Mouse (Mus musculus): ENCODE measurements around the gene Tnip1. TPM values are rescaled to one million over a fixed set of nuclear protein-coding genes. Genes with fewer than 3 reads are reported as not detected.

Gene Tnip1
- polyA plus RNA-seq, 1 experiment from 2014 or later = 11.4 TPM

DNA sequence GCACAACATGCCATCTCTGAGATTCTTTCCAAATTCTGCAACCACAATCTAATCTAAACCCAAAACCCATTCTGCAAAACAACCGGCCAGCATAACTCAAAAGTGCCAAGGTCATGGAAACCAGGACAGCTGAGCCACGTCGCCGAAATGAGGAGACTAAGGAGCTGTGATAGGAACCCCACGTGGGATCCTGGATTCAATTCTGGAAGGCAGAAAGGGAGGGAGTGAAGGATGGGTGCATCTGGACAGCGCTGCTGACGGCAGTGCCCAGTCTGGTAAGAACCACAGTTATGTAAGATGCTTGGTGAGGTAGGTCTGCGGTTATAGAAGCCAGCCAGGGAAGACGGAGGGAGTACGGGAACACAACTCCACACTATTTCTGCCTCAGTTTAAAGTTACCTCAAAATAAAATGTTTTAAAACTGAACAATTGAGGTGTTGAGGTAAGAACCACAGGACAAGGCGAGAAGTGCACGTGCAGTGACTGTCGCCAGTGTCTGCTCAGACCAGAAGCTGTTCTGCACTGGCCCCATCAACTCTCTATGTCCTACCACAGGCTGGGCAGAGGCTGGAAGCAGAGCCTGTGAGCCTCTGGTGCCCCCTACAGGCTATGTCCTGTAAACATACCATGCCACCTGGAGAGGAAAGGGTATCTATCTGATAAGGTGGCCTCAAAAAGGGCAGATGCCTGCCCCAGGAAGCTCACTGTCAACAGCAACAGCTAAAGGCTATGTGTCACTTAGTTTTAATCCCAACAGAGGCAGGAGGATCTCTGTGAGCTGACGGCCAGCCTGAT, 35.2 kb downstream of the Tnip1 start:
- Histone ChIP-seq H3K9ac (ENCODE audit: low read depth, low read length) (no peak overlapping the region), H3K27ac (ENCODE audit: low read depth, low read length) (no peak overlapping the region), H3K4me3 (ENCODE audit: low read depth, low read length) (no peak overlapping the region), H3K27me3 (replicated peaks; ENCODE audit: control insufficient read depth, insufficient read depth, low read length) (no peaks in the 10 kb centered on the region), H3K9me3 (ENCODE audit: control insufficient read depth, low read length) (no peaks in the 10 kb centered on the region), H3K4me1 (replicated peaks; ENCODE audit: control insufficient read depth, insufficient read depth, low read length) (0 out of 2 replicates have a peak, but pooled peaks cover 4% of the 10 kb centered on the region), H3K4me2 (no peak overlapping the region), H3K36me3 (ENCODE audit: control insufficient read depth, insufficient read depth, low read length) (peaks cover 12% of the 10 kb centered on the region; the same call in 1 of the 2 replicates)
- 84% methylated on average over 14 of the region's 14 CpGs for WGBS
- peak; percentile 57; the same call in 1 of the 2 replicates for ATAC-seq (replicated peaks; ENCODE audit: low FRiP score)
- no peak for DNase-seq (ENCODE audit: low spot score)

DNA sequence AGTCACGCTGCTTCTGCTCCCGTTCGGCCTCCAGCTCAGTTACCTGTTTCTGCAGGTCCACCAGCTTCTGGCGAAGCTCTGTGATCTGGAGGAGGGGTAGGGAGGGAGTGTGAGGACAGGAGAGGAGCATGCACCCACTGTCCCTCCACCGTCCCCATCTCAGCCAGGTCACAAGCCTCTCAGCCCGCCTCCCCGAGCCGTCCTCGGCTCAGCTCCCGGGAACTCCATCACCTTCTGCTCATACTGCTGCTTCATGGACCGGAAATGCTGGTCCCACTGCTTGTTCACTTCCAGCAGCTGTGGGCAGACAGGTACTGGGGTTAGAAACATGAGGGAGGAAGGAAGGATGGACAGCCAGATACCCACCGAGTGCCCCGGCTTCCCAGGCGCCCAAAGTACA, 38.6 kb downstream of the Tnip1 start:
- WGBS = 85% methylated on average over 14 of the region's 14 CpGs
- 0 out of 2 replicates have a peak, but pooled peaks cover 4% of the 10 kb centered on the region for H3K4me1 ChIP-seq (replicated peaks; ENCODE audit: control insufficient read depth, insufficient read depth, low read length)
- H3K9me3 ChIP-seq (ENCODE audit: control insufficient read depth, low read length) = no peaks in the 10 kb centered on the region
- no peak overlapping the region for H3K4me2 ChIP-seq
- ATAC-seq (replicated peaks; ENCODE audit: low FRiP score) = no peak
- H3K9ac ChIP-seq (ENCODE audit: low read depth, low read length) = no peak overlapping the region
- no peak overlapping the region for H3K4me3 ChIP-seq (ENCODE audit: low read depth, low read length)
- no peak overlapping the region for H3K27ac ChIP-seq (ENCODE audit: low read depth, low read length)
- peaks cover 8% of the 10 kb centered on the region; the same call in 1 of the 2 replicates for H3K36me3 ChIP-seq (ENCODE audit: control insufficient read depth, insufficient read depth, low read length)
- DNase-seq (ENCODE audit: low spot score) = no peak
- no peaks in the 10 kb centered on the region for H3K27me3 ChIP-seq (replicated peaks; ENCODE audit: control insufficient read depth, insufficient read depth, low read length)

DNA sequence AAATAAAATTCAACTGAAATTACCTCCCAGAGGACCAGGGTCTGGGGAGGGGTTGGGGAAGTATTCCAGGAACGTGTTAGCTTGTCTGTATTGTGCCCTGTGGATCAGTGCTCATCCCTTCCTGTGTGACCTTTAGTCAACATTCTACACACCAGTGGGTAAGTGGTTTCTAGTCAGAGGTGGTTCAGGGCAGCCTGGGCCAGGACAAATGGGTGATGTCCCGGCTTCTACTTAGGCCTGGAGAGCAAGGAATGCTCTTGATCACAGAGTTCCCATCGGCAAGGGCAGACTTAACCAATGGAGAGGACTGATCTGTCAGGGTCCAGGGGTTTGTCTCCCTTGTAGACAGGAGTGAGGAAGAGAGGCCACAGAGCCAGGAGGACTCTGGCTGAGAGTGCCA, 40.2 kb downstream of the Tnip1 start:
- Histone ChIP-seq H3K9me3 (ENCODE audit: control insufficient read depth, low read length) (no peaks in the 10 kb centered on the region), H3K27me3 (replicated peaks; ENCODE audit: control insufficient read depth, insufficient read depth, low read length) (no peaks in the 10 kb centered on the region), H3K4me3 (ENCODE audit: low read depth, low read length) (no peak overlapping the region), H3K4me2 (no peak overlapping the region), H3K27ac (ENCODE audit: low read depth, low read length) (no peak overlapping the region), H3K36me3 (ENCODE audit: control insufficient read depth, insufficient read depth, low read length) (peaks cover 15% of the 10 kb centered on the region), H3K9ac (ENCODE audit: low read depth, low read length) (no peak overlapping the region), H3K4me1 (replicated peaks; ENCODE audit: control insufficient read depth, insufficient read depth, low read length) (no peaks in the 10 kb centered on the region)
- WGBS = 82% methylated on average over 3 of the region's 3 CpGs
- DNase-seq (ENCODE audit: low spot score) = no peak
- no peak for ATAC-seq (replicated peaks; ENCODE audit: low FRiP score)

DNA sequence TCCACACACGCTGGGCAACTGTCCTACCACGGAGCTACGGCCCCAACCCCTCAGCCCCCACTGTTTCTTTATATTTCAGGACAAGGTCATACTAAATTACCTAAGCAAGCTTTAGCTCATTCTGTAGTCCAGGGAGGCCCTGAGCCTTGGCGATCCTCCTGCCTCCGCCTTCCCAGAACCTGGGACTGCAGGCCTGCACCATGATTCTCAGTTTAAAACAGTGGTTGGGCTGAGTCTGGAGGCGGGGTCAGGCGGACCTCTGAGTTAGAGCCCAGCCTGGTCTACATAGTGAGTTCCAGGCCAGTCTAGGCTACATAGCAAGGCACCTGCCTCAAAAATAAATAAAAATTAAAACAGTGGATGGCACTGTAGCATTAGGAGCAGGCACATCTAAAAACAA, 40.9 kb downstream of the Tnip1 start:
- ATAC-seq (replicated peaks; ENCODE audit: low FRiP score) (no peak), DNase-seq (ENCODE audit: low spot score) (no peak)
- Histone ChIP-seq H3K4me3 (ENCODE audit: low read depth, low read length) (no peak overlapping the region), H3K9ac (ENCODE audit: low read depth, low read length) (no peak overlapping the region), H3K9me3 (ENCODE audit: control insufficient read depth, low read length) (no peaks in the 10 kb centered on the region), H3K4me1 (replicated peaks; ENCODE audit: control insufficient read depth, insufficient read depth, low read length) (no peaks in the 10 kb centered on the region), H3K27ac (ENCODE audit: low read depth, low read length) (0 out of 2 replicates have a peak overlapping the region, but pooled peaks have one; percentile 21), H3K36me3 (ENCODE audit: control insufficient read depth, insufficient read depth, low read length) (peaks cover 15% of the 10 kb centered on the region), H3K27me3 (replicated peaks; ENCODE audit: control insufficient read depth, insufficient read depth, low read length) (no peaks in the 10 kb centered on the region), H3K4me2 (no peak overlapping the region)
- 55% methylated on average over 7 of the region's 7 CpGs for WGBS

DNA sequence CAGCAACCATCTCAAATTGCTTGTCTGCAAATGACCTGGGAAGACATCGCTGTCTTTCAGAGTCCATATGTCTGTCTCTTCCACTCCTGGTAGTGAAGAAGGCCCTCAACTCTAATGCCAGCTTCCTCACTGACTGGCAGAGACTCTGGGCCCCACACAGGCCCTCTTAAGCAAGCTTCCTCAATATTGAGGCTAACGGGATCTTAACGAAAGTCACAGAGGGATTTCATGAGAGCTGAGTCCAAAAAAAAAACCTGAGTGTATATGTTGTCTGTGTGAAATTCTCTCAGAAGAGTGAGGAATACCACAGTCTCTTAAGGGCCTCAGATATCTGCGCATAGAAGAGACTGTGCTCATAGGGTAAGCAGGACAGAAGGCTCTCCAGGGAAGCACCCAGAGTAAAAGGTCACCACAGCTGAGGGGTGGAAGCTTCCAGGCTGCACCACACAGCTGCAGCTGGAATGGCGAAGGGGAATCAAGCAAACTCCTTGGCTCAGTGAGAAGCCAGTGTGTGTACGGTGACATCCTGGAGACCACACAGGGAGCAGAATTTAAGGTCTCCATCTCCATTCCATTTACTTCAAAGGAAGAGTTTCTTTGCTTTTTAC, 41.6 kb downstream of the Tnip1 start:
- no peak overlapping the region for H3K4me2 ChIP-seq
- ATAC-seq (replicated peaks; ENCODE audit: low FRiP score) = no peak
- H3K9ac ChIP-seq (ENCODE audit: low read depth, low read length) = no peak overlapping the region
- H3K36me3 ChIP-seq (ENCODE audit: control insufficient read depth, insufficient read depth, low read length) = peaks cover 15% of the 10 kb centered on the region
- no peaks in the 10 kb centered on the region for H3K9me3 ChIP-seq (ENCODE audit: control insufficient read depth, low read length)
- DNase-seq (ENCODE audit: low spot score) = no peak
- H3K27ac ChIP-seq (ENCODE audit: low read depth, low read length) = 0 out of 2 replicates have a peak overlapping the region, but pooled peaks have one; percentile 21
- no peak overlapping the region for H3K4me3 ChIP-seq (ENCODE audit: low read depth, low read length)
- H3K4me1 ChIP-seq (replicated peaks; ENCODE audit: control insufficient read depth, insufficient read depth, low read length) = no peaks in the 10 kb centered on the region
- H3K27me3 ChIP-seq (replicated peaks; ENCODE audit: control insufficient read depth, insufficient read depth, low read length) = no peaks in the 10 kb centered on the region
- WGBS = 81% methylated on average over 6 of the region's 6 CpGs

DNA sequence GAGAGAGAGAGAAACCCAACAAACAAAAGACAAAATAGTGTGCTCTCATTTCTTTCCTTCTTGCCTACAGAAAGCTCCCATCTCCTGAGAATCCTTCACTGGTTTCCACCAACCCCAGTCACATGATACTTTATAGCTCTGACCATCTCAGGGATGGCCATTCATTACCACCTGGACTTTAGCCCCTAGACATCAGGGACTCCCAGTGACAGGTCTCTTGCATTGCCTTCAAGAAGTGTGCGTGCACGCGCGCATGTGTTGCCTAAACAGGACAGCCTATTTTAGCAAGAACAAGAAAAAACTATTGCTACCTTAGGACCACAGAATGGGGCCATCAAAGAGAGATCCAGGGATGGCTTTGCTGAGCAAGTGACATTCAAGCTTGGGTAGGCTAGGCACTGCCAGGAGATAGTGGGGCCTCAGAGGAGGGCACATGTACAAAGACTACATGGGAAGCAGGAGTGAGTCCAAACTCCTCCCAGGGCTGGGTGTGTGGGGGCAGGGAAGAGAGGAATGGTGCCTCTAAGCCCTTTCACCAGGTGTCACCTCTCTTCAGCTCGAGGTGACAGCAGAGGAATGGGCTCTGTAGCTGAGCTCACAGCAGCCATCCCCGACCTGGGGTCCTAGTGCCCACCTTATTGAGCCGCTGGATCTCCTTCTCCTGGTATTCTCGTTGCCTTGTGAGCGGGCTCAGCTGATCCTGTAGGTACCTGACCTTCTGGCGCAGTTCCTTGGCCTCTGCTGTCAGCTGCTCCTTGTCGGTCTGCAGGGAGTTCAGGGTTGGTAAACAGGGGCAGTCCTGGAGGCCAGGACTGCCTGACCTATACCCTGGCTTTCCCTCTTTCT, 42.4 kb downstream of the Tnip1 start:
- H3K4me1 ChIP-seq (replicated peaks; ENCODE audit: control insufficient read depth, insufficient read depth, low read length) = no peaks in the 10 kb centered on the region
- DNase-seq (ENCODE audit: low spot score) (no peak), ATAC-seq (replicated peaks; ENCODE audit: low FRiP score) (no peak)
- no peak overlapping the region for H3K4me2 ChIP-seq
- H3K4me3 ChIP-seq (ENCODE audit: low read depth, low read length) = no peak overlapping the region
- peaks cover 15% of the 10 kb centered on the region for H3K36me3 ChIP-seq (ENCODE audit: control insufficient read depth, insufficient read depth, low read length)
- H3K27me3 ChIP-seq (replicated peaks; ENCODE audit: control insufficient read depth, insufficient read depth, low read length) = no peaks in the 10 kb centered on the region
- H3K27ac ChIP-seq (ENCODE audit: low read depth, low read length) = no peak overlapping the region
- H3K9me3 ChIP-seq (ENCODE audit: control insufficient read depth, low read length) = no peaks in the 10 kb centered on the region
- H3K9ac ChIP-seq (ENCODE audit: low read depth, low read length) = no peak overlapping the region
- 76% methylated on average over 11 of the region's 11 CpGs for WGBS

DNA sequence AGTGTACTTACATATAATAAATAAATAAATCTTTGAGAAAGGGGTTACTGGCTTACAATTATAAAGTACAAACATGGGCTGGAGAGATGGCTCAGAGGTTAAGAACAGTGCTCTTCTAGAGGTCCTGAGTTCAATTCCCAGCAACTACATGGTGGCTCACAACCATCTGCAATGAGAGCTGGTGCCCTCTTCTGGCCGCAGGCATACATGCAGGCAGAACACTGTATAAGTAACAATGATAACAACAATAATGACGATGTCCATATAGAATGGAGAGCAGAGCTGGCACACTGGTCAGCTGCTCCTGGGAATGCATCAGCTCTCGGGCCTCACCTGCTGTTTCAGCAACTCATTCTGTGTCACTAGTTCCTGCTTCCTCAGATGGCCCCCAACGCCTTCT, 44.4 kb downstream of the Tnip1 start:
- Histone ChIP-seq H3K27ac (ENCODE audit: low read depth, low read length) (no peak overlapping the region), H3K9me3 (ENCODE audit: control insufficient read depth, low read length) (no peaks in the 10 kb centered on the region), H3K4me2 (no peak overlapping the region), H3K27me3 (replicated peaks; ENCODE audit: control insufficient read depth, insufficient read depth, low read length) (no peaks in the 10 kb centered on the region), H3K9ac (ENCODE audit: low read depth, low read length) (no peak overlapping the region), H3K4me3 (ENCODE audit: low read depth, low read length) (no peak overlapping the region), H3K4me1 (replicated peaks; ENCODE audit: control insufficient read depth, insufficient read depth, low read length) (no peaks in the 10 kb centered on the region), H3K36me3 (ENCODE audit: control insufficient read depth, insufficient read depth, low read length) (peaks cover 10% of the 10 kb centered on the region)
- ATAC-seq (replicated peaks; ENCODE audit: low FRiP score) = no peak
- DNase-seq (ENCODE audit: low spot score) = no peak
- 67% methylated on average over 4 of the region's 4 CpGs for WGBS

DNA sequence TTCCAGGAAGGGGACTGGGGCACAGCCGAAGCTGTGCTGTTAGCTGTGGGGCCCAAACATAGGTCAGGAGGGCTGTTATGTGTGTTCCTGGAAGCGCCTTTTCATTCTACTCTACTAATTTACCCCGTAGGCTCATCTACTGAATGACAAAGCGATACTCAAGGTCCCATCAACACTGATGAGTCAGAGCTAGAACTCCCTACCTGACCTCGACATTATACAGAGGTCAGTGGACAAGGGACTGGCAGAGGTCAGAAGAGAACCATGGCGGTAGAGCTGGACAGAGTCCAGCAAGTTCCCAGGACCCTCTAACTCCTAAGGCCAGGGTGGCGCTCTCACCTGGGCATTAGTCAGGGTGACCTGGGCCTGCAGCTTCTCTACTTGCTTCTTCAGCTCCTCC, 45.3 kb downstream of the Tnip1 start:
- Histone ChIP-seq H3K4me2 (no peak overlapping the region), H3K9me3 (ENCODE audit: control insufficient read depth, low read length) (no peaks in the 10 kb centered on the region), H3K4me1 (replicated peaks; ENCODE audit: control insufficient read depth, insufficient read depth, low read length) (no peaks in the 10 kb centered on the region), H3K27me3 (replicated peaks; ENCODE audit: control insufficient read depth, insufficient read depth, low read length) (no peaks in the 10 kb centered on the region), H3K36me3 (ENCODE audit: control insufficient read depth, insufficient read depth, low read length) (peaks cover 10% of the 10 kb centered on the region), H3K4me3 (ENCODE audit: low read depth, low read length) (no peak overlapping the region), H3K27ac (ENCODE audit: low read depth, low read length) (no peak overlapping the region), H3K9ac (ENCODE audit: low read depth, low read length) (no peak overlapping the region)
- 90% methylated on average over 7 of the region's 7 CpGs for WGBS
- DNase-seq (ENCODE audit: low spot score) = no peak
- no peak for ATAC-seq (replicated peaks; ENCODE audit: low FRiP score)
